Mouse (Mus musculus): ENCODE results near the gene Nap1l1.

- TF ChIP-seq POLR2A (IDR thresholded peaks at IDR 0.05; ENCODE audit: insufficient read depth, low read depth, low read length) (no peak), CTCF (IDR thresholded peaks at IDR 0.05; ENCODE audit: insufficient read depth, low read depth, low read length) (no peak)
These were observed 39.1 kb downstream of the Nap1l1 start for GRCm38 (mm10) chr10:111512036-111512568.

Measured in olfactory bulb, adult 2 months (tissue).